Mouse (Mus musculus) kidney, embryonic 14.5 days (tissue): ENCODE data around the gene Olfr1219. TPM values are rescaled to one million over a fixed set of nuclear protein-coding genes. Genes with fewer than 3 reads are reported as not detected.

ENCODE experiments used
- ATAC-seq: fragments of 200-750 bp; cut with Nextera tagmentation; 2 replicates; pipeline ENCODE4 v1.8.0; 2017; ENCODE audit warnings: moderate number of reproducible peaks, mild to moderate bottlenecking, moderate TSS enrichment, moderate library complexity; ENCODE audit not compliant: low FRiP score, low TSS enrichment
- H3K27ac ChIP-seq: fragments of 300-500 bp; sonication (generic); 2 replicates; pipeline ENCODE4 v1.5.1; 2014; ENCODE audit warnings: low read depth, mild to moderate bottlenecking, low read length, moderate library complexity, mixed read lengths
- H3K27me3 ChIP-seq: fragments of 300-500 bp; sonication (generic); 2 replicates; pipeline ENCODE4 v1.6.1; 2014; ENCODE audit warnings: mild to moderate bottlenecking, low read length; ENCODE audit not compliant: control insufficient read depth, insufficient read depth
- H3K36me3 ChIP-seq: fragments of 300-500 bp; sonication (generic); 2 replicates; pipeline ENCODE4 v1.6.1; 2014; ENCODE audit warnings: low read length, mixed read lengths; ENCODE audit not compliant: control insufficient read depth, insufficient read depth
- H3K4me1 ChIP-seq: fragments of 300-500 bp; sonication (generic); 2 replicates; pipeline ENCODE4 v1.6.1; 2014; ENCODE audit warnings: low read length, mixed read lengths; ENCODE audit not compliant: control insufficient read depth, insufficient read depth
- H3K4me2 ChIP-seq: fragments of 300-500 bp; sonication (generic); replicated peaks from 2 replicates; pipeline ENCODE4 v1.6.1; 2014; ENCODE audit warnings: low read depth, mild to moderate bottlenecking, low read length
- H3K4me3 ChIP-seq: fragments of 300-500 bp; sonication (generic); 2 replicates; pipeline ENCODE4 v1.5.1; 2014; ENCODE audit warnings: mild to moderate bottlenecking, low read length
- H3K9ac ChIP-seq: fragments of 300-500 bp; sonication (generic); 2 replicates; pipeline ENCODE4 v1.6.1; 2014; ENCODE audit warnings: low read depth, mild to moderate bottlenecking, low read length, moderate library complexity
- H3K9me3 ChIP-seq: fragments of 300-500 bp; sonication (generic); 2 replicates; pipeline ENCODE4 v1.6.1; 2016; ENCODE audit warnings: low read length; ENCODE audit not compliant: control insufficient read depth
- WGBS: fragments of 180-500 bp; shearing (Covaris S2); extraction: QIAGEN DNeasy Blood & Tissue Kit; methylation state at CpG from one replicate; pipeline ENCODE4 v1.1.7; 2014; 5-methylcytosine and 5-hydroxymethylcytosine counted together
- polyA plus RNA-seq: library from polyadenylated mRNA; unstranded; fragments of >200 nt; fragmentation: Nextera tagmentation; extraction: Ambion mirVana; gene quantifications from 2 replicates; pipeline ENCODE4 v1.2.1, GENCODE M21; 2014

The Olfr1219 gene
- polyA plus RNA-seq, result not detected in 2 replicates

DNA sequence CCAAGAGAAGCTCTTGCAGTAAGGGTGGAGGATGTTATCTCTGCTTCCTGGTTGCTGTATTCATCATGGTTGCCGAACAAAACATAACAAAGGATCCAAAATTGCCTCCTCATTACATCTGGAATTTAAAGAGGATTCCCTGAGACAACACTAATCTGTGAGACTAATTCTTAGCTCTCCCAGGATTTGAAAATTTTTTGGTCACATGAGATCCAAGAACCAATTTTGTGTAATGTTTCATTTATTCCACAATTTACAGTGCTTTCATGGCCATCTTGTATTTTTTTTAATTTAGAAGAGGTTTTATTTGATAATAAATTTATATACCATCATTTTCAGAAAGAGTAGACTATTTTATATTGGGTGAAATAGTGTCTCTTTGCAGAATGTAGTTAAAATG, at the start of gene Olfr1219:
Gene Olfr1219, minus strand, starts transcription at position 101 of the 400 bp plus-strand sequence.
- H3K4me2 ChIP-seq, result no peak within 1 kb of the TSS
- H3K27ac ChIP-seq, result no peak within 1 kb of the TSS
- 76% methylated on average over 1 of the region's 1 CpGs for WGBS
- H3K9ac ChIP-seq, result no peak within 1 kb of the TSS
- no peak within 1 kb of the TSS for H3K4me3 ChIP-seq
- H3K4me1 ChIP-seq, result no peaks in the 10 kb centered on the region
- no peaks in the 10 kb centered on the region for H3K9me3 ChIP-seq
- no peaks in the 10 kb centered on the region for H3K27me3 ChIP-seq
- no peaks in the 10 kb centered on the region for H3K36me3 ChIP-seq
- ATAC-seq, result no peak

DNA sequence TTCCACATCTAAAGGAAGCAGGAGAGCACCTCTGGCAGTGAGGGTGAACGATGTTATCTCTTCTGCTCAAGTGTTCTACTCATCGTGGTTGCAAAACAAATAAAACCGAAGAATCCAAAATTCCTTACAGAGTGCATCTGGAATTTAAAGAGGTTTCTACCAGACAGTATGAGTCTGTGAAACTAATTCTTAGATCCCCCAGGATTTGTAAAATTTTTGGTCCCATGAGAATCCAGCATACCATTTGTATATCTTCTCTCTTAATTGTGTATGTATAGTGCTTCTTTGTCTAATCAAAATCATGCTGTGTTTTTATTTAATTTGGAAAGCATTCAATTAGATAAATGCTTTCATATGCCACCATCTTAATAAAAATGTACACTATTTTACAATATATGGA, 49.6 kb upstream of the Olfr1219 start, which contains the start of gene Olfr1222:
Gene Olfr1222, minus strand, starts transcription at position 101 of the 400 bp plus-strand sequence.
- Histone ChIP-seq H3K9ac (no peak within 1 kb of the TSS), H3K27ac (no peak within 1 kb of the TSS), H3K27me3 (no peaks in the 10 kb centered on the region), H3K9me3 (no peaks in the 10 kb centered on the region), H3K36me3 (no peaks in the 10 kb centered on the region), H3K4me3 (no peak within 1 kb of the TSS), H3K4me1 (no peaks in the 10 kb centered on the region), H3K4me2 (no peak within 1 kb of the TSS)
- ATAC-seq, result no peak
- WGBS, result 81% methylated on average over 3 of the region's 3 CpGs

DNA sequence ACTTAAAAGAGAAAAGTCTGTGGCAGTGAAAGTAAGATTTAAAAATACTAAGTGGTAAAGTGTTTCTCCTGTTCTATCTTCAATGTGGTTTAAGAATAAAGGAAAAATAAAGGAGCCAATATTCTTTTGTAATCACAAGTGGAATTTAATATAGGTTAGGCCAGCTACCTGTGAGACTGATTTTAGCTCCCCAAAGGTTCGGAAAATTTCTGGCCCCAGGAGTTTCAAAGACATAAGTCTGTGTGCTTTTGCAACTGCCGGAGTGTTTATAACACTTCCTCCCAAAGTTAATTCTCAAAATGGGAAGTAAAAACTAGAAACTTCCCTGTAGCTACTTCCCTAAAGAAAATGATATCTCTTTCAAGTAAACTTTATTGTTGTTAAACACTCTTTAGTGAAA, 33.9 kb upstream of the Olfr1219 start, which contains the start of gene Olfr1221:
Gene Olfr1221, minus strand, starts transcription at position 101 of the 400 bp plus-strand sequence.
- Histone ChIP-seq H3K36me3 (no peaks in the 10 kb centered on the region), H3K4me2 (no peak within 1 kb of the TSS), H3K4me1 (no peaks in the 10 kb centered on the region), H3K27ac (no peak within 1 kb of the TSS), H3K9ac (no peak within 1 kb of the TSS), H3K4me3 (no peak within 1 kb of the TSS), H3K9me3 (no peaks in the 10 kb centered on the region), H3K27me3 (no peaks in the 10 kb centered on the region)
- no peak for ATAC-seq
- WGBS, result 95% methylated on average over 2 of the region's 2 CpGs

DNA sequence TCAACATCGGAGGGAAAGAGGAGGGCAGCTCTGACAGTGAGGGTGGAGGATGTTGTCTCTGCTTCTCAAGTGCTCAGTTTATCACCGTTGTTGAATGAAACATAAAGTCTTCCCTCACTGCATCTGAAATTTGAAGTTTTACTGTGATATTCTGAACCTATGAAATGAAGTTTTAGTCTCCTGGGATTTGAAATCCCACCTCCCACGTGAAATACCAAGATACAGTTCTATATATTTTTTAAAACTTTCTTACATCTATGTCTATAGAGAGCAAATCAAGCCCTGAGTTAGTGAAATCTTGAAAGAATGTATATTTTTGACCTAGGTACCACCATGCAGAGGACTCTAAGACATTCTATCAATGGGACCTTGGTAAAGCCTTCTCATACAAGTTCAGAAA, 23.4 kb upstream of the Olfr1219 start, which contains the start of gene Olfr1220:
Gene Olfr1220, minus strand, starts transcription at position 101 of the 400 bp plus-strand sequence.
- WGBS, result 85% methylated on average over 3 of the region's 3 CpGs
- H3K4me3 ChIP-seq, result no peak within 1 kb of the TSS
- ATAC-seq, result no peak

DNA sequence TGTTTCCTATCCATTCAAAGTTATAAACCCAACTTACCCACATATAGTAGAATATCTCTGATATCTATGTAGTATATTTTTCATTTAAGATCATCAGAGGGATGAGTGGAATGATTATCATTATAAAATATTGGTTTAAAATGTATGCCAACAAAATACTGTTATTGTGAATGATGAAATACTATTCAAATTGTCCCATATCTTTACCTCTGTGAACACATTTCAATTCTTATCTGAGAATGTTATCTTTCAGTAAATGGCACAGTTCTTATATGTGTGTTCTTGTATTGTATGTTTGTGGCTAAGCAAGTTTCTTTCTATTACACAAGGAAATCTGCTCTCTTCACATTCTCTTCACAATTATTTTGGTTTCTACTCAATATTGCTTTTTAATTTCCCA, 22.3 kb upstream of the Olfr1219 start:
- ATAC-seq, result no peak

More for the DNA sequence above, 23.4 kb upstream of the Olfr1219 start, which contains the start of gene Olfr1220:
- H3K9ac ChIP-seq, result no peak within 1 kb of the TSS
- H3K4me1 ChIP-seq, result no peaks in the 10 kb centered on the region
- no peaks in the 10 kb centered on the region for H3K36me3 ChIP-seq
- no peak within 1 kb of the TSS for H3K4me2 ChIP-seq
- H3K27ac ChIP-seq, result no peak within 1 kb of the TSS
- H3K27me3 ChIP-seq, result no peaks in the 10 kb centered on the region
- no peaks in the 10 kb centered on the region for H3K9me3 ChIP-seq

DNA sequence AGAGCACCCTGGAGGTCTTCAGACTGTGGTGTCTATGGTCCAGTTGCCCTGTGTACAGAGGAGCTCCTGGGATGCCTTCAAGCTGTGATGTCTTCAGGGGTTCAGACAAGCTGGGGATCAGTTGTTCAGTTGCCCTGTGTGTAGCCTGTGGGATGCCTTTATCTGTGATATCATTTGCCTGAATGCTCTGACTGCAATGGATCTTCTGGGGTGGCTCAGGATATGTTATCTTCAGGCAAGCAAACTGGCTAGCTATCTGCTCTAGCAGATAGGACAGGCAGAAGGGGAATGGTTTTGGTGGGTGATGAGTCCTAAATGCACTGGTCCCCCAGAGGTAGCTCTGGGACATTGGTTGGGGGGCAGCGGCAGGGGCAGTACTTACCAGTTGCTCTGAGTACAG, 10.5 kb upstream of the Olfr1219 start:
- no peaks in the 10 kb centered on the region for H3K9me3 ChIP-seq
- WGBS, result 92% methylated on average over 1 of the region's 1 CpGs
- H3K9ac ChIP-seq, result no peak overlapping the region
- no peak for ATAC-seq
- H3K4me1 ChIP-seq, result no peaks in the 10 kb centered on the region
- no peaks in the 10 kb centered on the region for H3K36me3 ChIP-seq
- no peak overlapping the region for H3K4me2 ChIP-seq
- H3K27me3 ChIP-seq, result no peaks in the 10 kb centered on the region
- no peak overlapping the region for H3K27ac ChIP-seq
- H3K4me3 ChIP-seq, result no peak overlapping the region

More for the DNA sequence above, 22.3 kb upstream of the Olfr1219 start:
- Histone ChIP-seq H3K4me1 (no peaks in the 10 kb centered on the region), H3K27me3 (no peaks in the 10 kb centered on the region), H3K36me3 (no peaks in the 10 kb centered on the region), H3K27ac (no peak overlapping the region), H3K4me3 (no peak overlapping the region), H3K9me3 (no peaks in the 10 kb centered on the region), H3K4me2 (no peak overlapping the region), H3K9ac (no peak overlapping the region)

DNA sequence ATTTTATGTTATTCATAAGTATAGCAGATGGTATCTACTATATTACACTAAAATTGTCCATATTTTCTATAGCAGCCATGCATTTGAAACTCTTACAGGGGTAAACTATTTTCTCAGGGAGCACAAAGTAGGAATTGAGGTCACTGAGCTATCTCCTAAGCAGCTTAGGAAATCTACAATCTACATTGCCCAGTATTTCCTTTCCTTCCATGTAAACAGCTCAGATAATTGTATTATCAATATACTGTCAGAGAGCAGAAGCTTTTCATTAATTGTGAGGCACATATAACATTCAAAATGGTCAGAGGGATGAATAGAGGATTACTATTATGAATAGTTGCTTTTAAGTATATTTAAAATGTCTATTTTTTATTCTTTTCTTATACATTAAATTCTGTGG, 1.8 kb downstream of the Olfr1219 start:
- no peak overlapping the region for H3K27ac ChIP-seq
- ATAC-seq, result no peak

DNA sequence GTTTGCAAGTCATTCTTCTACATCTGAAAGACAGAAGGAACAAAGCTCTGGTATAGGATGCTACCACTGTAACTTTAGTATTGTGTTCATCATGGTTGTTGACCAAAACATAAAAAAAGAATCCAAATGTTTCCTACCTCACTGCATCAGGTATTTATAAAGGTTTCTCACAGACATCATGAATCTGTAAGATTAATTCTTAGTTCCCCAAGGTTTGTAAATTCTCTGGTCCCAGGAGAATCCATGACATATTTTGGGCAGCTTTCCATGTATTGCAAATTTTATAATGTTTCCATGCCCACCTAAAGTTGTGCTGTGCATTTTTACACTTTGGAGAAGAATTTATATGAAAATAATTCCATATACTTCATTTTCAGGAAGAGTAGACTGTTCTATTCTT, 22.2 kb downstream of the Olfr1219 start, which contains the start of gene Olfr1218:
Gene Olfr1218, minus strand, starts transcription at position 101 of the 400 bp plus-strand sequence.
- no peaks in the 10 kb centered on the region for H3K4me1 ChIP-seq
- H3K4me2 ChIP-seq, result no peak within 1 kb of the TSS
- H3K4me3 ChIP-seq, result no peak within 1 kb of the TSS
- no peaks in the 10 kb centered on the region for H3K27me3 ChIP-seq
- H3K9me3 ChIP-seq, result no peaks in the 10 kb centered on the region
- ATAC-seq, result no peak
- H3K36me3 ChIP-seq, result no peaks in the 10 kb centered on the region
- no peak within 1 kb of the TSS for H3K27ac ChIP-seq
- H3K9ac ChIP-seq, result no peak within 1 kb of the TSS

More for the DNA sequence above, 1.8 kb downstream of the Olfr1219 start:
- no peak overlapping the region for H3K4me3 ChIP-seq
- no peak overlapping the region for H3K9ac ChIP-seq
- H3K9me3 ChIP-seq, result no peaks in the 10 kb centered on the region
- H3K36me3 ChIP-seq, result no peaks in the 10 kb centered on the region
- H3K4me1 ChIP-seq, result no peaks in the 10 kb centered on the region
- no peak overlapping the region for H3K4me2 ChIP-seq
- no peaks in the 10 kb centered on the region for H3K27me3 ChIP-seq

DNA sequence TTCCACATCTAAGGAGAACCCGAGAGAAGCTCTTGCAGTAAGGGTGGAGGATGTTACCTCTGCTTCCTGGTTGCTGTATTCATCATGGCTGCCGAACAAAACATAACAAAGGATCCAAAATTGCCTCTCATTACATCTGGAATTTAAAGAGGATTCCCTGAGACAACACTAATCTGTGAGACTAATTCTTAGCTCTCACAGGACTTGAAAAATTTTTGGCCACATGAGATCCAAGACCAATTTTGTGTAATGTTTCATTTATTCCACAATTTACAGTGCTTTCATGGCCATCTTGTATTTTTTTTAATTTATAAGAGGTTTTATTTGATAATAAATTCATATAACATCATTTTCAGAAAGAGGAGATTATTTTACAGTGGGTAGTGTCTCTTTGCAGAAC, 51.3 kb downstream of the Olfr1219 start, which contains the start of gene Olfr1217:
Gene Olfr1217, minus strand, starts transcription at position 101 of the 400 bp plus-strand sequence.
- Histone ChIP-seq H3K4me3 (no peak within 1 kb of the TSS), H3K9ac (no peak within 1 kb of the TSS), H3K4me1 (no peaks in the 10 kb centered on the region), H3K36me3 (no peaks in the 10 kb centered on the region), H3K27ac (no peak within 1 kb of the TSS), H3K27me3 (no peaks in the 10 kb centered on the region), H3K4me2 (no peak within 1 kb of the TSS), H3K9me3 (no peaks in the 10 kb centered on the region)
- 85% methylated on average over 2 of the region's 2 CpGs for WGBS
- ATAC-seq, result no peak
